Mouse (Mus musculus): Measurements from ENCODE around the gene Khdrbs1.

Khdrbs1 gene

GRCm38 (mm10) chr4:129672083-129672877 lies 69.8 kb downstream of the Khdrbs1 start, which contains the start of gene Kpna6:
Kpna6 (minus strand) TSS chr4:129672767.
- peak; percentile 97 for DNase-seq

DNA sequence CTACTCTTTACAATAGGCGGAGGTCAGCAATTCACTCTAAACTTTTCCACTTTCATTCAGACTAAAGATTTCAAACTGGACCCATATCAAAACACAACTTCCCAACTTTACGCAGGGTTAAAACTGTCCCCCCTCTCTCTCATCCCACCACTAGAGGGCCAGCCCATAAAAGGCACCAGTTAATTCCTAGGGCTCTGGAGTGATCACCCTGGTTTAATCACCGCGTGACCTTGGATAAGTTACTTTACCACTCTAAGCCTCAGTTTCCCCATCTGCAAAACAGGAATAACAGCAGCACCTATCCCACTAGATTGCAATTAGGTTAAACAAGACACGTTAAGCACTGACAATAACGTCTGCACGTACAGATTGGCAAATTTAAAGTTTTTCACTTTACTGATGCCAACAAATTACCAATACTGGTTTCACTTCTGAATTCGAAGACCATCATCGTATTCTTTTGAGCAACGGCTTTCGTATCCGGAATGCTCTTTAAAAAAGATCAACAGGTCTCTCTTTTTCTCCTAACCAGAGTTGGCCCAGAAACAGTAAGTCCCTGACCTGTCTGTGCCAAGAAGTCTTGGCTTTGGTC lies 70.5 kb downstream of the Khdrbs1 start:
- peak; percentile 74 for DNase-seq

DNA sequence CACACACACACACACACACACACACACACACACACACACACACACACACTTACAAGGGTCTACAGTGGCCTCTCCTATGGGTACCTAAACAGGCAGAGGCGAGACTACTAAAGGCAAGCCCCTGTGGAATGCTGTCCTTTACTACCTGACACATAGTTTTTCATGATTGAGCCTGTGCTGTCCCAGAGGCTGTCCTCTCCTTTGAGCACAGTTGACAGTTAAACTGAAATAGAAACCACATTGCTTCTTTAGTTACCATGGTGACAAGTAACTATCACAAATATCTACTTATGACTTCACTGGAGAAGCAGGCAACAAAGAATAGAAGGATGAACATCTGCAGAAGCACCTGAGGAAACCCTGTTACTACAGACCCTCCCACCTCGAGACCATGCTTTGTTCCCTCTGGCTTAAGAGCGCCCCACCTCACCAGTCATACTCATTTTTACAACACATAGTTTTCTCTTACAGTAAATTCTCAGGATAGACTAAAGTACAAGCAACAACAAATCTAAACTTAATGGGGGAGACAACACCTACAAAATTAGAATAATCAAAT lies 79.8 kb downstream of the Khdrbs1 start:
- no peak for DNase-seq

- DNase-seq, result no peak
Measured at GRCm38 (mm10) chr4:129661584-129661983, 80.5 kb downstream of the Khdrbs1 start.

DNA sequence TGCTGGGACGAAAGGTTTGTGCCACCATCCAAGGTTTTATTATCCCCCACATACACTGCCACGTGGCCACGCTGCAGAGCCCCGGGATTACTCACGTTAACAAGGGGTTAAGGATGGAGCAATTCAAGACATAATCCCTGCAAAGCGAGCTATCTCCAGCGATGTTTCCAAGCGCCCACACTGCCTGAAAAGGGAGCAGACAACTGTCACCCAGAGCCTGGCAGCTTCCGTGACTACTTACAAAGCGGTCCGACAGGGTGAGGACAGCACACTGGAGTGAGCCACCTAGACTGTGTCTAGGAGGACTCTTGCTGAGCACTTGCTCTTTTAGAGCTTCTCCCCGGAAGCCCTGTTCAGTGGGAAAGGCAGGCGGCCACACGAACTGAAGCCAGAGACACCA lies 87.3 kb downstream of the Khdrbs1 start:
- no peak for DNase-seq
